Mouse (Mus musculus) intestine, embryonic 16.5 days (tissue): Measurements from ENCODE around the gene Crabp2. TPM values are rescaled to one million over a fixed set of nuclear protein-coding genes. Genes with fewer than 3 reads are reported as not detected.

Experiments used
- ATAC-seq: fragments of 200-750 bp; cut with Nextera tagmentation; 2 replicates; pipeline ENCODE4 v1.8.0; 2017; ENCODE audit warnings: moderate TSS enrichment, moderate library complexity
- H3K27ac ChIP-seq: fragments of 300-500 bp; sonication (generic); 2 replicates; pipeline ENCODE4 v1.5.1; 2014; ENCODE audit warnings: mild to moderate bottlenecking, low read length
- H3K27me3 ChIP-seq: fragments of 300-500 bp; sonication (generic); replicated peaks from 2 replicates; pipeline ENCODE4 v1.6.1; 2014; ENCODE audit warnings: low read length, control low read depth, mixed read lengths; ENCODE audit not compliant: control insufficient read depth, insufficient read depth
- H3K36me3 ChIP-seq: fragments of 300-500 bp; sonication (generic); 2 replicates; pipeline ENCODE4 v1.6.1; 2014; ENCODE audit warnings: low read length, control low read depth; ENCODE audit not compliant: control insufficient read depth, insufficient read depth
- H3K4me1 ChIP-seq: fragments of 300-500 bp; sonication (generic); 2 replicates; pipeline ENCODE4 v1.6.1; 2014; ENCODE audit warnings: low read length, control low read depth, mixed read lengths; ENCODE audit not compliant: control insufficient read depth, insufficient read depth
- H3K4me2 ChIP-seq: fragments of 300-500 bp; sonication (generic); 2 replicates; pipeline ENCODE4 v1.6.1; 2014; ENCODE audit warnings: low read depth, low read length, control low read depth
- H3K4me3 ChIP-seq: fragments of 300-500 bp; sonication (generic); 2 replicates; pipeline ENCODE4 v1.5.1; 2014; ENCODE audit warnings: mild to moderate bottlenecking, low read length
- H3K9ac ChIP-seq: fragments of 300-500 bp; sonication (generic); 2 replicates; pipeline ENCODE4 v1.6.1; 2014; ENCODE audit warnings: low read depth, low read length
- H3K9me3 ChIP-seq: fragments of 300-500 bp; sonication (generic); 2 replicates; pipeline ENCODE4 v1.6.1; 2016; ENCODE audit warnings: low read length, control low read depth; ENCODE audit not compliant: control insufficient read depth
- WGBS: fragments of 180-500 bp; shearing (Covaris S2); extraction: QIAGEN DNeasy Blood & Tissue Kit; methylation state at CpG from one replicate; pipeline ENCODE4 v1.1.7; 2014; 5-methylcytosine and 5-hydroxymethylcytosine counted together
- polyA plus RNA-seq: library from polyadenylated mRNA; unstranded; fragments of >200 nt; fragmentation: Nextera tagmentation; extraction: Ambion mirVana; gene quantifications from 2 replicates; pipeline ENCODE4 v1.2.1, GENCODE M21; 2015

The Crabp2 gene
- polyA plus RNA-seq, 1 experiment from 2014 or later, result 3.8 TPM

GRCm38 (mm10) chr3:87984094-87984493 lies 35.6 kb downstream of the Crabp2 start:
- Histone ChIP-seq H3K4me2 (no peak overlapping the region), H3K27me3 (peaks cover 5% of the 10 kb centered on the region; the same call in 1 of the 2 replicates), H3K4me1 (peaks cover 78% of the 10 kb centered on the region), H3K27ac (peak overlapping the region; percentile 100), H3K4me3 (no peak overlapping the region), H3K36me3 (no peaks in the 10 kb centered on the region), H3K9ac (peak overlapping the region; percentile 70; the same call in 1 of the 2 replicates), H3K9me3 (no peaks in the 10 kb centered on the region)
- ATAC-seq, result no peak
- WGBS, result 29% methylated on average over 3 of the region's 3 CpGs

- 35% methylated on average over 12 of the region's 12 CpGs for WGBS
- Histone ChIP-seq H3K36me3 (no peaks in the 10 kb centered on the region), H3K4me2 (no peak overlapping the region), H3K4me1 (peaks cover 70% of the 10 kb centered on the region), H3K27ac (peak overlapping the region; percentile 70), H3K4me3 (no peak overlapping the region), H3K9me3 (no peaks in the 10 kb centered on the region), H3K9ac (0 out of 2 replicates have a peak overlapping the region, but pooled peaks have one; percentile 43), H3K27me3 (peaks cover 14% of the 10 kb centered on the region; the same call in 1 of the 2 replicates)
- no peak for ATAC-seq
Measured at GRCm38 (mm10) chr3:87985505-87986320, 37.2 kb downstream of the Crabp2 start.

- Histone ChIP-seq H3K4me3 (peak overlapping the region; percentile 45), H3K36me3 (no peaks in the 10 kb centered on the region), H3K9ac (peak overlapping the region; percentile 54), H3K27ac (peak overlapping the region; percentile 66), H3K4me1 (peaks cover 60% of the 10 kb centered on the region), H3K27me3 (peaks cover 15% of the 10 kb centered on the region; the same call in 1 of the 2 replicates), H3K4me2 (peak overlapping the region; percentile 66), H3K9me3 (no peaks in the 10 kb centered on the region)
- under 1% methylated on average over 17 of the region's 17 CpGs for WGBS
- peak; percentile 42 for ATAC-seq
Measured at GRCm38 (mm10) chr3:87986868-87987267, 38.4 kb downstream of the Crabp2 start.

GRCm38 (mm10) chr3:87987633-87988032 lies 39.2 kb downstream of the Crabp2 start:
- Histone ChIP-seq H3K9ac (peak overlapping the region; percentile 54), H3K27me3 (peaks cover 22% of the 10 kb centered on the region; the same call in 1 of the 2 replicates), H3K4me3 (peak overlapping the region; percentile 45), H3K4me1 (peaks cover 52% of the 10 kb centered on the region), H3K4me2 (peak overlapping the region; percentile 66), H3K36me3 (no peaks in the 10 kb centered on the region), H3K27ac (no peak overlapping the region), H3K9me3 (no peaks in the 10 kb centered on the region)
- under 1% methylated on average over 15 of the region's 15 CpGs for WGBS
- peak; percentile 10; the same call in 1 of the 2 replicates for ATAC-seq

- Histone ChIP-seq H3K27me3 (peaks cover 26% of the 10 kb centered on the region), H3K27ac (no peak overlapping the region), H3K4me2 (peak overlapping the region; percentile 66), H3K4me3 (peak overlapping the region; percentile 45), H3K36me3 (no peaks in the 10 kb centered on the region), H3K4me1 (peaks cover 48% of the 10 kb centered on the region), H3K9ac (peak overlapping the region; percentile 54), H3K9me3 (no peaks in the 10 kb centered on the region)
- WGBS, result 5% methylated on average over 15 of the region's 15 CpGs
- no peak for ATAC-seq
Measured at GRCm38 (mm10) chr3:87988068-87988467, 39.6 kb downstream of the Crabp2 start.

GRCm38 (mm10) chr3:87989935-87990334 lies 41.5 kb downstream of the Crabp2 start:
- Histone ChIP-seq H3K36me3 (no peaks in the 10 kb centered on the region), H3K4me3 (no peak overlapping the region), H3K4me1 (peaks cover 31% of the 10 kb centered on the region), H3K9me3 (no peaks in the 10 kb centered on the region), H3K27me3 (peaks cover 45% of the 10 kb centered on the region), H3K4me2 (no peak overlapping the region), H3K9ac (no peak overlapping the region), H3K27ac (no peak overlapping the region)
- WGBS, result 29% methylated on average over 10 of the region's 10 CpGs
- ATAC-seq, result no peak

- Histone ChIP-seq H3K9me3 (no peaks in the 10 kb centered on the region), H3K27ac (no peak overlapping the region), H3K9ac (no peak overlapping the region), H3K4me1 (peaks cover 4% of the 10 kb centered on the region; the same call in 1 of the 2 replicates), H3K36me3 (no peaks in the 10 kb centered on the region), H3K4me3 (no peak overlapping the region), H3K4me2 (no peak overlapping the region), H3K27me3 (peaks cover 80% of the 10 kb centered on the region)
- WGBS, result 3% methylated on average over 5 of the region's 6 CpGs
- ATAC-seq, result no peak
Measured at GRCm38 (mm10) chr3:87993436-87993835, 45.0 kb downstream of the Crabp2 start.

- Histone ChIP-seq H3K4me1 (peaks cover 11% of the 10 kb centered on the region; the same call in 1 of the 2 replicates), H3K27ac (no peak overlapping the region), H3K36me3 (no peaks in the 10 kb centered on the region), H3K27me3 (peaks cover 87% of the 10 kb centered on the region), H3K9ac (no peak overlapping the region), H3K4me2 (no peak overlapping the region), H3K9me3 (no peaks in the 10 kb centered on the region), H3K4me3 (no peak overlapping the region)
- no peak for ATAC-seq
- 37% methylated on average over 11 of the region's 11 CpGs for WGBS
Measured at GRCm38 (mm10) chr3:87995331-87995730, 46.9 kb downstream of the Crabp2 start.

GRCm38 (mm10) chr3:87996401-87996800 lies 47.9 kb downstream of the Crabp2 start:
- 2% methylated on average over 15 of the region's 15 CpGs for WGBS
- H3K36me3 ChIP-seq, result no peaks in the 10 kb centered on the region
- no peak overlapping the region for H3K9ac ChIP-seq
- H3K4me3 ChIP-seq, result no peak overlapping the region
- ATAC-seq, result no peak
- no peak overlapping the region for H3K27ac ChIP-seq
- H3K9me3 ChIP-seq, result no peaks in the 10 kb centered on the region
- peaks cover 95% of the 10 kb centered on the region for H3K27me3 ChIP-seq
- peaks cover 13% of the 10 kb centered on the region; the same call in 1 of the 2 replicates for H3K4me1 ChIP-seq
- H3K4me2 ChIP-seq, result no peak overlapping the region
